Mouse (Mus musculus) kidney, embryonic 15.5 days (tissue): ENCODE data around the gene Gstm1. TPM values are rescaled to one million over a fixed set of nuclear protein-coding genes. Genes with fewer than 3 reads are reported as not detected.

Experiments
- ATAC-seq: fragments of 200-750 bp; cut with Nextera tagmentation; replicated peaks from 2 replicates; pipeline ENCODE4 v1.8.0; 2017; ENCODE audit warnings: moderate TSS enrichment; ENCODE audit not compliant: low FRiP score
- H3K27ac ChIP-seq: fragments of 300-500 bp; sonication (generic); 2 replicates; pipeline ENCODE4 v1.5.1; 2015; ENCODE audit warnings: mild to moderate bottlenecking, inconsistent platforms
- H3K27me3 ChIP-seq: fragments of 300-500 bp; sonication (generic); 2 replicates; pipeline ENCODE4 v1.6.1; 2015; ENCODE audit warnings: inconsistent platforms
- H3K36me3 ChIP-seq: fragments of 300-500 bp; sonication (generic); 2 replicates; pipeline ENCODE4 v1.6.1; 2015; ENCODE audit warnings: inconsistent platforms
- H3K4me1 ChIP-seq: fragments of 300-500 bp; sonication (generic); 2 replicates; pipeline ENCODE4 v1.6.1; 2015; ENCODE audit warnings: inconsistent platforms
- H3K4me2 ChIP-seq: fragments of 300-500 bp; sonication (generic); 2 replicates; pipeline ENCODE4 v1.6.1; 2015; ENCODE audit warnings: moderate library complexity, mild to moderate bottlenecking, inconsistent platforms
- H3K4me3 ChIP-seq: fragments of 300-500 bp; sonication (generic); replicated peaks from 2 replicates; pipeline ENCODE4 v1.5.1; 2015; ENCODE audit warnings: mild to moderate bottlenecking, inconsistent platforms
- H3K9ac ChIP-seq: fragments of 300-500 bp; sonication (generic); 2 replicates; pipeline ENCODE4 v1.6.1; 2015; ENCODE audit warnings: mild to moderate bottlenecking, inconsistent platforms
- H3K9me3 ChIP-seq: fragments of 300-500 bp; sonication (generic); replicated peaks from 2 replicates; pipeline ENCODE4 v1.6.1; 2016; ENCODE audit warnings: inconsistent platforms
- WGBS: fragments of 180-500 bp; shearing (Covaris S2); methylation state at CpG from one replicate; pipeline ENCODE4 v1.1.7; 2015; ENCODE audit warnings: mixed read lengths; 5-methylcytosine and 5-hydroxymethylcytosine counted together
- polyA plus RNA-seq: library from polyadenylated mRNA; unstranded; fragments of >200 nt; fragmentation: Nextera tagmentation; extraction: Ambion mirVana; gene quantifications from 2 replicates; pipeline ENCODE4 v1.2.1, GENCODE M21; 2015

Gstm1 gene
- 75.6 and 93.6 TPM in 2 replicates for polyA plus RNA-seq

- Histone ChIP-seq H3K27ac (peak within 1 kb of the TSS; percentile 96), H3K9ac (peak within 1 kb of the TSS; percentile 46), H3K4me1 (peaks cover 31% of the 10 kb centered on the region), H3K36me3 (no peaks in the 10 kb centered on the region), H3K27me3 (no peaks in the 10 kb centered on the region), H3K4me3 (peak within 1 kb of the TSS; percentile 49), H3K9me3 (no peaks in the 10 kb centered on the region), H3K4me2 (peak within 1 kb of the TSS; percentile 88)
- WGBS: 0% methylated on average over 31 of the region's 31 CpGs
- ATAC-seq: peak; percentile 99
These were observed at the start of gene Gstm1 for GRCm38 (mm10) chr3:108017473-108018189. Gstm1 (minus strand) TSS chr3:108017973.

- peak; percentile 55; the same call in 1 of the 2 replicates for ATAC-seq
- H3K27ac ChIP-seq: no peak overlapping the region; the same call in 1 of the 2 replicates
- H3K27me3 ChIP-seq: no peaks in the 10 kb centered on the region
- H3K4me1 ChIP-seq: peaks cover 13% of the 10 kb centered on the region; the same call in 1 of the 2 replicates
- H3K9ac ChIP-seq: no peak overlapping the region
- H3K36me3 ChIP-seq: peaks cover 5% of the 10 kb centered on the region; the same call in 1 of the 2 replicates
- H3K9me3 ChIP-seq: no peaks in the 10 kb centered on the region
- WGBS: 38% methylated on average over 6 of the region's 6 CpGs
- H3K4me2 ChIP-seq: no peak overlapping the region
- H3K4me3 ChIP-seq: no peak overlapping the region
These were observed 49.7 kb upstream of the Gstm1 start for GRCm38 (mm10) chr3:108067370-108067934.

GRCm38 (mm10) chr3:108065551-108065950, 47.8 kb upstream of the Gstm1 start:
- no peaks in the 10 kb centered on the region for H3K9me3 ChIP-seq
- no peak overlapping the region for H3K9ac ChIP-seq
- H3K27ac ChIP-seq: no peak overlapping the region
- H3K4me2 ChIP-seq: no peak overlapping the region
- ATAC-seq: no peak
- H3K36me3 ChIP-seq: no peaks in the 10 kb centered on the region
- no peak overlapping the region for H3K4me3 ChIP-seq
- H3K4me1 ChIP-seq: peaks cover 13% of the 10 kb centered on the region; the same call in 1 of the 2 replicates
- H3K27me3 ChIP-seq: no peaks in the 10 kb centered on the region
- 80% methylated on average over 9 of the region's 9 CpGs for WGBS

GRCm38 (mm10) chr3:108064672-108065071, 46.9 kb upstream of the Gstm1 start:
- no peaks in the 10 kb centered on the region for H3K36me3 ChIP-seq
- no peak overlapping the region for H3K9ac ChIP-seq
- H3K4me2 ChIP-seq: no peak overlapping the region
- peaks cover 13% of the 10 kb centered on the region; the same call in 1 of the 2 replicates for H3K4me1 ChIP-seq
- H3K9me3 ChIP-seq: no peaks in the 10 kb centered on the region
- 81% methylated on average over 4 of the region's 4 CpGs for WGBS
- no peaks in the 10 kb centered on the region for H3K27me3 ChIP-seq
- H3K27ac ChIP-seq: no peak overlapping the region
- no peak for ATAC-seq
- H3K4me3 ChIP-seq: no peak overlapping the region

- H3K27ac ChIP-seq: no peak overlapping the region
- H3K4me1 ChIP-seq: peaks cover 4% of the 10 kb centered on the region; the same call in 1 of the 2 replicates
- H3K9me3 ChIP-seq: no peaks in the 10 kb centered on the region
- H3K4me2 ChIP-seq: no peak overlapping the region
- no peak overlapping the region for H3K4me3 ChIP-seq
- ATAC-seq: no peak
- no peaks in the 10 kb centered on the region for H3K36me3 ChIP-seq
- WGBS: 78% methylated on average over 8 of the region's 8 CpGs
- H3K9ac ChIP-seq: no peak overlapping the region
- H3K27me3 ChIP-seq: no peaks in the 10 kb centered on the region
These were observed 44.9 kb upstream of the Gstm1 start for GRCm38 (mm10) chr3:108062648-108063047.

GRCm38 (mm10) chr3:108061420-108061819, 43.6 kb upstream of the Gstm1 start:
- Histone ChIP-seq H3K27me3 (no peaks in the 10 kb centered on the region), H3K36me3 (no peaks in the 10 kb centered on the region), H3K9me3 (no peaks in the 10 kb centered on the region), H3K4me3 (peak overlapping the region; percentile 15; the same call in 1 of the 2 replicates), H3K4me1 (no peaks in the 10 kb centered on the region), H3K4me2 (peak overlapping the region; percentile 49), H3K9ac (no peak overlapping the region), H3K27ac (no peak overlapping the region)
- WGBS: 17% methylated on average over 7 of the region's 7 CpGs
- ATAC-seq: no peak

- no peaks in the 10 kb centered on the region for H3K36me3 ChIP-seq
- no peaks in the 10 kb centered on the region for H3K4me1 ChIP-seq
- no peak overlapping the region for H3K4me3 ChIP-seq
- H3K27ac ChIP-seq: no peak overlapping the region
- no peak for ATAC-seq
- WGBS: 92% methylated on average over 5 of the region's 5 CpGs
- H3K9ac ChIP-seq: no peak overlapping the region
- H3K4me2 ChIP-seq: no peak overlapping the region
- 0 out of 2 replicates have a peak, but pooled peaks cover 3% of the 10 kb centered on the region for H3K27me3 ChIP-seq
- no peaks in the 10 kb centered on the region for H3K9me3 ChIP-seq
These were observed 32.7 kb upstream of the Gstm1 start for GRCm38 (mm10) chr3:108050493-108050892.

- WGBS: 47% methylated on average over 3 of the region's 3 CpGs
- no peak overlapping the region for H3K27ac ChIP-seq
- H3K9me3 ChIP-seq: no peaks in the 10 kb centered on the region
- no peak for ATAC-seq
- no peaks in the 10 kb centered on the region for H3K36me3 ChIP-seq
- H3K27me3 ChIP-seq: 0 out of 2 replicates have a peak, but pooled peaks cover 3% of the 10 kb centered on the region
- no peak overlapping the region for H3K4me2 ChIP-seq
- H3K4me1 ChIP-seq: peaks cover 15% of the 10 kb centered on the region
- no peak overlapping the region for H3K9ac ChIP-seq
- H3K4me3 ChIP-seq: no peak overlapping the region
These were observed 30.5 kb upstream of the Gstm1 start for GRCm38 (mm10) chr3:108048306-108048705.

GRCm38 (mm10) chr3:108046944-108047655, 29.3 kb upstream of the Gstm1 start:
- Histone ChIP-seq H3K36me3 (no peaks in the 10 kb centered on the region), H3K4me3 (no peak overlapping the region), H3K9ac (no peak overlapping the region), H3K4me1 (peaks cover 15% of the 10 kb centered on the region), H3K9me3 (no peaks in the 10 kb centered on the region), H3K27ac (no peak overlapping the region), H3K4me2 (no peak overlapping the region), H3K27me3 (0 out of 2 replicates have a peak, but pooled peaks cover 3% of the 10 kb centered on the region)
- no peak for ATAC-seq
- WGBS: 76% methylated on average over 2 of the region's 2 CpGs

GRCm38 (mm10) chr3:108044394-108045140, 26.8 kb upstream of the Gstm1 start, which contains the start of gene Gstm4:
Gstm4 (minus strand) TSS chr3:108044894.
- peak within 1 kb of the TSS; percentile 77 for H3K27ac ChIP-seq
- H3K27me3 ChIP-seq: no peaks in the 10 kb centered on the region
- H3K36me3 ChIP-seq: no peaks in the 10 kb centered on the region
- peak within 1 kb of the TSS; percentile 91 for H3K4me2 ChIP-seq
- H3K9me3 ChIP-seq: no peaks in the 10 kb centered on the region
- ATAC-seq: peak; percentile 96
- peak within 1 kb of the TSS; percentile 60 for H3K4me3 ChIP-seq
- 4% methylated on average over 29 of the region's 29 CpGs for WGBS
- peaks cover 15% of the 10 kb centered on the region for H3K4me1 ChIP-seq
- H3K9ac ChIP-seq: peak within 1 kb of the TSS; percentile 60

GRCm38 (mm10) chr3:108033156-108033555, 15.4 kb upstream of the Gstm1 start:
- Histone ChIP-seq H3K27me3 (no peaks in the 10 kb centered on the region), H3K4me1 (0 out of 2 replicates have a peak, but pooled peaks cover 3% of the 10 kb centered on the region), H3K9me3 (no peaks in the 10 kb centered on the region), H3K27ac (no peak overlapping the region), H3K9ac (no peak overlapping the region), H3K4me3 (no peak overlapping the region), H3K36me3 (no peaks in the 10 kb centered on the region), H3K4me2 (no peak overlapping the region)
- 45% methylated on average over 5 of the region's 5 CpGs for WGBS
- ATAC-seq: no peak
